ENCODE assay signal across 17 mouse cellular contexts in the genomic region with DNA sequence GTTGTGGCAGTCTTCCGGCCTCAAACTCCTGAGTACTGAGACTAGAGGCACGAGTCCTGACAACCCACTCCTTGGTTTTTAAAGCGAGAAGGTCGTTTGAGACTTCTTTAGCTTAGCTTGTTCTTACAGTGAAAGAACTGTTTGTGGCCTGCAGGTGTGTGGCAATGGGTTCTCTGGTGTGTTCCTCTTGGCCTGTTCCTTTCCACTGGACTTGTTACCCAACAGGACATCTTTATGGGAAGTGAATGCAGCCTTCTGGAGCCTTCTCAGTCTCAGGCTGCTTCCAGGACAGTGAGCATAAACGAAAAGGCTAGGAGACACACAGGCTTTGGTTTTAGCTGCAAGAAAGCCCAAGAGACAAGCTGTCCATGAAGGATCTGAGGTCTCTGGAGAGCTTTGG.
DNase-seq lines count a peak whose midpoint lies in the region; ATAC-seq lines count a peak whose summit lies in the region.
"Had no signal": no experiment of that assay in that cellular context is flagged by ENCODE, and none has a peak within 500 bp of the region (broad histone marks: within the 10 kb centered on the region; RNA-seq: fewer than 3 reads in every experiment).

No protein-coding gene starts in this region.

- no peaks in the 10 kb centered on the region for H3K36me3 ChIP-seq in heart, embryonic 10.5 days
- H3K36me3 ChIP-seq: hindbrain, embryonic 13.5 days; limb, embryonic 15.5 days; midbrain, embryonic 15.5 days had no signal

- ATAC-seq in granulocyte monocyte progenitor cell, adult 5-6 weeks (replicated peaks; ENCODE audit: poor library complexity, severe bottlenecking) = peak; percentile 58
- peak; percentile 17; the same call in 1 of the 2 replicates for ATAC-seq in neutrophil, adult 5-6 weeks (ENCODE audit: extremely low read depth, insufficient number of reproducible peaks, low FRiP score, poor library complexity, severe bottlenecking)
- ATAC-seq: forebrain, embryonic 16.5 days; midbrain, embryonic 15.5 days had no signal

- peaks cover 21% of the 10 kb centered on the region for H3K4me1 ChIP-seq in heart, embryonic 10.5 days
- H3K4me1 ChIP-seq: limb, embryonic 15.5 days; midbrain, embryonic 15.5 days had no signal

- intact Hi-C loops in heart, postnatal 36 days (cut with DNase I) = no loop called here

- H3K27me3 ChIP-seq in heart, embryonic 10.5 days (ENCODE audit: insufficient read depth, poor library complexity, severe bottlenecking) = no peaks in the 10 kb centered on the region
- H3K27me3 ChIP-seq: hindbrain, embryonic 13.5 days; limb, embryonic 15.5 days; midbrain, embryonic 15.5 days had no signal

- H3K27ac ChIP-seq in heart, embryonic 10.5 days = 0 out of 2 replicates have a peak overlapping the region, but pooled peaks have one; percentile 13
- H3K27ac ChIP-seq: hindbrain, embryonic 13.5 days; limb, embryonic 15.5 days; midbrain, embryonic 15.5 days had no signal

- no peaks in the 10 kb centered on the region for H3K9me3 ChIP-seq in heart, embryonic 10.5 days
- H3K9me3 ChIP-seq: hindbrain, embryonic 13.5 days; limb, embryonic 15.5 days; midbrain, embryonic 15.5 days had no signal

- no peak overlapping the region for H3K4me3 ChIP-seq in heart, embryonic 10.5 days
- H3K4me3 ChIP-seq: erythroblast, embryonic 14.5 days; hindbrain, embryonic 13.5 days; limb, embryonic 15.5 days; midbrain, embryonic 15.5 days had no signal

- no peak for DNase-seq in heart, embryonic 10.5 days (ENCODE audit: low spot score)
- no peak for DNase-seq in heart, postnatal 36 days
- DNase-seq in lung, postnatal 36 days = peak; percentile 58
- no peak for DNase-seq in lung, postnatal 10 days
- no peak for DNase-seq in B cell, adult 2 months
- DNase-seq in cerebellum, postnatal 14 days = no peak
- DNase-seq: cerebellum, adult 9-11 months; heart, adult 18-20 months; kidney, postnatal 4 days; thymus, postnatal 36 days had no signal

- WGBS in heart, embryonic 10.5 days = 79% methylated on average over 5 of the region's 5 CpGs
